7 mouse cellular contexts compared by ENCODE assay signal in genomic region chrX:71816401-71816857, GRCm38 (mm10). TPM values are rescaled to one million over a fixed set of nuclear protein-coding genes. Genes with fewer than 3 reads are reported as not detected.
DNase-seq lines count a peak whose midpoint lies in the region; ATAC-seq lines count a peak whose summit lies in the region.

No protein-coding gene starts in this region.

- ATAC-seq in granulocyte monocyte progenitor cell, adult 5-6 weeks (replicated peaks; ENCODE audit: poor library complexity, severe bottlenecking), result peak; percentile 93
- peak; percentile 98 for ATAC-seq in midbrain, embryonic 13.5 days

- H3K27me3 ChIP-seq in embryonic facial prominence, embryonic 10.5 days (replicated peaks; ENCODE audit: low read depth, poor library complexity, severe bottlenecking), result peaks cover 11% of the 10 kb centered on the region; the same call in 1 of the 2 replicates
- peaks cover 33% of the 10 kb centered on the region for H3K27me3 ChIP-seq in limb, embryonic 10.5 days (ENCODE audit: low read depth, poor library complexity, severe bottlenecking)
- no peaks in the 10 kb centered on the region for H3K27me3 ChIP-seq in midbrain, embryonic 13.5 days

- 14% methylated on average over 52 of the region's 52 CpGs for WGBS in embryonic facial prominence, embryonic 10.5 days
- 14% methylated on average over 52 of the region's 52 CpGs for WGBS in limb, embryonic 10.5 days
- WGBS in midbrain, embryonic 13.5 days, result 19% methylated on average over 33 of the region's 52 CpGs

- H3K9me3 ChIP-seq in embryonic facial prominence, embryonic 10.5 days, result no peaks in the 10 kb centered on the region
- no peaks in the 10 kb centered on the region for H3K9me3 ChIP-seq in limb, embryonic 10.5 days (replicated peaks)
- no peaks in the 10 kb centered on the region for H3K9me3 ChIP-seq in midbrain, embryonic 13.5 days

- H3K27ac ChIP-seq in embryonic facial prominence, embryonic 10.5 days (replicated peaks), result peak overlapping the region; percentile 85
- peak overlapping the region; percentile 86 for H3K27ac ChIP-seq in limb, embryonic 10.5 days
- H3K27ac ChIP-seq in midbrain, embryonic 13.5 days, result peak overlapping the region; percentile 90

- peak overlapping the region; percentile 60 for H3K4me2 ChIP-seq in midbrain, embryonic 13.5 days (replicated peaks)

- H3K4me1 ChIP-seq in embryonic facial prominence, embryonic 10.5 days, result 0 out of 2 replicates have a peak, but pooled peaks cover 7% of the 10 kb centered on the region
- 0 out of 2 replicates have a peak, but pooled peaks cover 3% of the 10 kb centered on the region for H3K4me1 ChIP-seq in limb, embryonic 10.5 days
- peaks cover 12% of the 10 kb centered on the region for H3K4me1 ChIP-seq in midbrain, embryonic 13.5 days (replicated peaks)

- peak overlapping the region; percentile 67 for H3K4me3 ChIP-seq in embryonic facial prominence, embryonic 10.5 days
- peak overlapping the region; percentile 67 for H3K4me3 ChIP-seq in limb, embryonic 10.5 days
- peak overlapping the region; percentile 67 for H3K4me3 ChIP-seq in midbrain, embryonic 13.5 days (replicated peaks)

- DNase-seq in adrenal gland, postnatal 10 days, result peak; percentile 89
- DNase-seq in embryonic facial prominence, embryonic 10.5 days (ENCODE audit: low spot score), result peak; percentile 88
- peak; percentile 86 for DNase-seq in kidney, adult 11 months
- DNase-seq in limb, embryonic 10.5 days (ENCODE audit: low spot score), result peak; percentile 80
- DNase-seq in spleen, adult 12 weeks (ENCODE audit: low spot score), result peak; percentile 72

- 0 out of 2 replicates have a peak, but pooled peaks cover 3% of the 10 kb centered on the region for H3K36me3 ChIP-seq in embryonic facial prominence, embryonic 10.5 days (replicated peaks)
- 0 out of 2 replicates have a peak, but pooled peaks cover 3% of the 10 kb centered on the region for H3K36me3 ChIP-seq in limb, embryonic 10.5 days
- no peaks in the 10 kb centered on the region for H3K36me3 ChIP-seq in midbrain, embryonic 13.5 days

- peak overlapping the region; percentile 80 for H3K9ac ChIP-seq in midbrain, embryonic 13.5 days (replicated peaks)

RNA-seq across cellular contexts. Expression of gene Vma21, which starts 0.7 kb away (rescaled TPM):
- 10 to 100 TPM; 34.1 to 40.8 TPM for total RNA-seq in adrenal gland, postnatal 10 days (2021)
- polyA plus RNA-seq in embryonic facial prominence, embryonic 10.5 days (2016; fragmentation: Nextera tagmentation; extraction: Ambion mirVana), result 43.3 and 44.9 TPM in 2 replicates
- total RNA-seq in granulocyte monocyte progenitor cell, adult 5-6 weeks (2014; fragmentation: Nextera tagmentation), result 17.5 and 22.4 TPM in 2 replicates
- 12.4 and 14.8 TPM in 2 replicates for total RNA-seq in granulocyte monocyte progenitor cell, adult 5-6 weeks (2017)
- polyA plus RNA-seq in limb, embryonic 10.5 days (2016; fragmentation: Nextera tagmentation; extraction: Ambion mirVana), result 41.9 and 43.7 TPM in 2 replicates
- polyA plus RNA-seq in midbrain, embryonic 13.5 days (2015; fragmentation: Nextera tagmentation; extraction: Ambion mirVana), result 54.5 and 60.6 TPM in 2 replicates

Comparison
In these comparisons a context has a peak if more than half of its experiments do, and no peak if none do; other contexts are left out.
1. Peak in every context shown above with its lines: DNase-seq, ATAC-seq, H3K4me3 ChIP-seq and H3K27ac ChIP-seq.